Mouse (Mus musculus): ENCODE results near the gene Cyren. TPM values are rescaled to one million over a fixed set of nuclear protein-coding genes. Genes with fewer than 3 reads are reported as not detected.

Gene Cyren
- 1 to 10 TPM; 4.0 to 5.1 TPM for total RNA-seq (2021)

DNA sequence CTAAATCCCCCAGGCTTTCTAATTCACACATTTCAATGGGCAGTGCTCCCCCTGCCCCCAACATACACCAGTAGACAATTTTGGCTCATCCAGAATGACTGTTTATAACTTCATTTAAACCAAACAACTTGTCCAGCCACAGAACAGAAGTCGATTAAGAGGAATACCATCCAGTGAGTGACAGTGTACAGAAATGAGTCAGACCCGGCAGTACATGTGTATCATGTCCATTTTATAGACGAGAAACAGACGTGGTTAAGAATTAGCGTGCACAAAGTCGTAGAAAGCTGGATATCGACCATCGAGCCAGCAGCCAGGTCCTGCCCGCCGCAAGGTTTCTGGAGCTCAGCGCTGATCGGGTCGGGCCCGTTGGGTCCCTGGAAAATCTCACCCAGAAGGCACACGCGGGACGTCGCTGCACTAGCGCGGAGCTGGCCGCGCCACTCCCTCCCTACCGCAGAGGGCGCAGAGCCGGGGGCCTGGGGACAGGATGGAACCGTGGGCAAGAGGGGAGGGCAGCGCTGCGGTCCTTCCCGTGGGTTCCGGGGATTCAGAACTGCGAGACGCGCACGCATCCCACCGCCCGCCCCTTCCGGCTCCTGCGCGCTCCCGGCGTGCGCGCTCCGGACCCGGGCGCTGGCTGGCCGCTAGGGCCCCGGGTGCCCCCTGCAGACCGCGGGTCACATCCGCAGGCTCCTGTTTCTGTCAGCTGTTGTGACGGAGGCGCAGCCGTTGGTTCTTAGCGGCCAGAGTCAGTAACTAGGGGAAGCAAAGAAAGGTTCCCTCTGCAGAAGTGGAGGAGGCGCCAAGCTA is at the start of gene Cyren:
Gene Cyren, minus strand, starts transcription at position 552 of the 813 bp plus-strand sequence.
- DNase-seq (ENCODE audit: low spot score in 2 of 2), result peak; percentile 89 to 91
- intact Hi-C loops (cut with DNase I), result loop anchor here (2.0 to 10.0 kb wide), 3 partner anchors 35 to 363 kb away; partner anchors contain the start of genes Agbl3 and Wdr91

DNA sequence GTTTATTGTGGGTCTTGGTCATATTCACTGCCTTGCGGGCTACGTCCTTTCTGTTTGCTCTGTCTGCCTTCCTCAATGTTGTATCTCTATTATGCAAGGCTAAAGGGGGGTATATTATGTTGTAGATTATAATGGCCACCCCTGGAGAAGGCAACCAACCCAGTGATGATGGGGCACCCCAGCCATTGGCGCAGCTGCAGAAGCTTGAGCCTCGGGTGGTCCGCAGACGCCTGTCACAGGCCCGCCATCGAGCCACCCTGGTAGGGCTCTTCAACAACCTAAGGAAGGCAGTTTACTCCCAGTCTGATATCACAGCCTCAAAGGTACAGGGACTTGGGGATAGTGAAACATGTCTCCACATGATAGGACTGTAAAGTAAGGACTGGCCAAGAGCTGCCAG is 49.7 kb upstream of the Cyren start:
- DNase-seq (ENCODE audit: low spot score in 2 of 2), result no peak
- intact Hi-C loops (cut with DNase I), result no loop called here

DNA sequence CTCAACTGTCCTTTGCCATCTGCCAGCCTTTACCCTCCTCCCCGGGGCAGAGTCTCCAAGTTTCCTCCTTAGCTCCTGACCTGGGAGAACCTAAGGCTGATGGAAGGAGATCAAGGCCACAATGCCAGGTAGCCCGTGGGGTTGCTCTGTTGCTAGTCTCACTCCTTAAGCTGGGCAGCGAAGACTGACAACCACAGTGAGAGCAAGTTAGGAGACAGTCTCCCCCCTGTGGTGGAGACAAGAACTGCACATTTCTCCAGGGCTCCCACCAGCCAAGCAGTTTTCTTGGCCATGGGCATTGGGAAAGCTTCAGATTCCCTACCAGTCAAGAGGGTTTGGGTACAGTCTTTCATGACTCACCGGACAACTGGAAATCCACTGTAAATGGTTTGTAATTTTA is 49.3 kb upstream of the Cyren start:
- intact Hi-C loops (cut with DNase I), result no loop called here
- DNase-seq (ENCODE audit: low spot score in 2 of 2), result peak; percentile 49 to 66

GRCm38 (mm10) chr6:34921941-34922340 is 44.1 kb upstream of the Cyren start:
- DNase-seq (ENCODE audit: low spot score in 2 of 2), result no peak

DNA sequence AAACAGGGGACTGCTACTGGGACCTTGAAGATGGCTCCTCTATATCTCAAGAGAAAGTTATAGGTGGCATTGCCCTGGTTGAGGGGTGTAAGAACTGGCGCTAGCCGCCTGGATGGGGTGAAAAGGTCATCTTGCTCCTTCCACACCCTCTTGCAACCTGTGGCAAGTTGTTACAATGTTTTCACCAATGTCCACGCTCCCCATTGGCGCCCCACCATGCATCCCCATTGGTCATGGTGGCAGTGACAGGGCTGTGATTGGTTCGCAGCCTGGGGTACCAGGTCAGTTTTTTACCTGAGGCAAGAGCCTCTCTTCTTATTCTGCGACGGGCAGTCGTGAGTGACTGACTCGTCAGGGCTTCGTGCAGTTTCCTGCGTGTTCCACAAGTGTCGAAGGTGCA is 42.8 kb upstream of the Cyren start:
- DNase-seq (ENCODE audit: low spot score in 2 of 2), result no peak
- intact Hi-C loops (cut with DNase I), result no loop called here

More at GRCm38 (mm10) chr6:34921941-34922340, 44.1 kb upstream of the Cyren start:
- intact Hi-C loops (cut with DNase I), result no loop called here

DNA sequence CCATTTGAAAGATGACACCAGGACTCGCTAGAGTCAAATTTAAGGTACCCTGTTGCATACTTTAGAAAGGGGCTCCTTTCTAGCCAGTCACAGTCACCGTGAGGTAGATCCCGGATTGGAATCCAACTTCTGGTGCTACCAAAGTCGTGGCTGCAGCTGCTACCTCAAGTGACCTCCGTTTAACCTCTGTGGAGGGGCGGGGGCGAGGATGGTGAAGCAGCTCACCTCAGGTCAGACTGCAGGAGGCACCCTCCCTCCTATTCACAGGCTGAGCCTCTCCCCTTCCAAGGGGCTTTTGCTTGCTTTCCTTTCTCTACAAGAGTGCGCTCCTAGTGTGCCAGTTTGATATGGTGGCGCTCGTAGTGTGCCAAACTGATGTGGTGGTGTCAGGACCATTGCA is 42.1 kb upstream of the Cyren start, which contains the start of gene Stra8:
Gene Stra8, plus strand, starts transcription at position 208 of the 400 bp plus-strand sequence.
- intact Hi-C loops (cut with DNase I), result no loop called here
- no peak for DNase-seq (ENCODE audit: low spot score in 2 of 2)

DNA sequence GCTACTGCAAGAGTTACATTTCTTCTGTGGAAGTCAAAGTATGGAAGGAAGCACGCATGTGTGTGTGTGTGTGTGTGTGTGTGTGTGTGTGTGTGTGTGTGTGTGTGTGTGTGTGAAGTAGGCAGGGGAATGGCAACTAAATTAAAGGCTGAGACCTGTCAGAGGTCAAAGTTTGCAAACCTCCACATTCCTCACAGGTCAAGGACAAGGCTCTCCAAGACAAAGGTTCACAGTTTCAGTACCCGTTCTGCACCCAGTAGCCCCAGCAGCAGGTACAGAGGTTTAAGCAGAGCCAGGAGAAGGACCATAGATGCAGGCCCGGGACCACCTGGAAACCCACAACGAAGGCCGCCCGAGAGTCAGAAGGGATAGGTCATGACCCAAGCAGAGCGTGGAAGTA is 41.3 kb upstream of the Cyren start:
- intact Hi-C loops (cut with DNase I), result no loop called here
- DNase-seq (ENCODE audit: low spot score in 2 of 2), result no peak

DNA sequence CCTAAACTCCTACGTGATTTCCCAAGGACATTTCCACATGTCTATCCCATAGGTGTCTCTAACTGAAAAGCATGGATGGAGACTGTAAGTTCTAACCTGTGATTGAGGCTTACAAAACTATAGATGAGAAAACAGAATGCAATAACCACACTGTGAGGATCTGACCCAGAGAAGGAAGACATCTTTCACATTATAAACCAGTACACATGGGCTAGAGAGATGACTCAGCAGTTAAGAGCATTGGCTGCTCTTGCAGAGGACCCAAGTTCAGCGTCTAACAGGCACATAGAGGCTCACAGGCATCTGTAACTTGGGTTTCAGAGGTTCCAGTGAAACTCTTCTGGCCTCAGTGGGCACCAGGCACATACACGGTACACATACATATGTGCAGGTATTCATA is 36.6 kb upstream of the Cyren start:
- DNase-seq (ENCODE audit: low spot score in 2 of 2), result no peak
- intact Hi-C loops (cut with DNase I), result loop anchor here (5.0 kb wide), 1 partner anchor 37 kb away; the partner anchor contains the start of gene Cyren

- no peak for DNase-seq (ENCODE audit: low spot score in 2 of 2)
- intact Hi-C loops (cut with DNase I), result loop anchor here (5.0 kb wide), 1 partner anchor 36 kb away; the partner anchor contains the start of gene Cyren
Measured at GRCm38 (mm10) chr6:34913341-34914040, 35.6 kb upstream of the Cyren start.

- peak; percentile 91 to 92 for DNase-seq (ENCODE audit: low spot score in 2 of 2)
- intact Hi-C loops (cut with DNase I), result loop anchor here (5.0 kb wide), 1 partner anchor 33 kb away; the partner anchor contains the start of gene Cyren
Measured at GRCm38 (mm10) chr6:34910371-34911219, 32.7 kb upstream of the Cyren start, which contains the start of gene Wdr91. Gene Wdr91 (minus strand): TSS chr6:34910876.

DNA sequence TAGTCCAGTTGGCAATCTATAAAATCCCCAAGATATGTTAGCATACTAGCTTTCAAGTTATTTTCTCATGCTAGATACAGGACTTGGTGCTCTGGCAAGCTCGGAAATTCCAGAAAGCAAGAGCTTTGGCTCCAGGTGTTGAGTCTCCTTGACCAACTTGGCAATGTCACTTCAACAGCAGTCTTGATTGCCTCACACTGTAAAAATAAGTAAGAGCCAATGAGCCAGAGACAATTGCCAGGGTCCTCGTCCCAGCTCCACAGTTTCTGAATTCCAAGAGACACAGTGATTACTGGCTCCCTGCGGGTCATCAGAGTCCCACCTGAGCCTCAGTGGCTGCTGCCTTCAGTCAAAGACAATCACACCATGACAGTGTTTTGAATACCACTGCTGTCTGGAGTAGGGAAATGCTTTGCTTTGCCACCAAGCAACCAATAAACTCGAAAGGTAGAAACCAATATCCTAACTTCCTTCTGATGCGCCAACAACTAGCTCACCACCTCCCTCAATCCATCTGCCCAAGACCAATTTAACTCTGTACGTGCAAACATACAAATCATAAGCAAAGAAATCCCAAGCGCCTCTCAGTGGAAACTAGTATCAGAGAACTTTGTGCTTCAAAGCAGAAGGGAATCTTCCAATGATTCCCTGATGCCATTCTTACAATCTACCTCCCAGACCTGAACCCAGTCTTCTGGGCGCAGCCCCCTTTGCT is 31.9 kb upstream of the Cyren start:
- intact Hi-C loops (cut with DNase I), result loop anchor here (5.0 kb wide), 1 partner anchor 32 kb away; the partner anchor contains the start of gene Cyren
- no peak for DNase-seq (ENCODE audit: low spot score in 2 of 2)

GRCm38 (mm10) chr6:34907696-34908260 is 29.9 kb upstream of the Cyren start:
- no peak for DNase-seq (ENCODE audit: low spot score in 2 of 2)
- intact Hi-C loops (cut with DNase I), result no loop called here

- intact Hi-C loops (cut with DNase I), result no loop called here
- no peak for DNase-seq (ENCODE audit: low spot score in 2 of 2)
Measured at GRCm38 (mm10) chr6:34907121-34907614, 29.3 kb upstream of the Cyren start.

- intact Hi-C loops (cut with DNase I), result no loop called here
- no peak for DNase-seq (ENCODE audit: low spot score in 2 of 2)
Measured at GRCm38 (mm10) chr6:34906661-34907060, 28.8 kb upstream of the Cyren start.

DNA sequence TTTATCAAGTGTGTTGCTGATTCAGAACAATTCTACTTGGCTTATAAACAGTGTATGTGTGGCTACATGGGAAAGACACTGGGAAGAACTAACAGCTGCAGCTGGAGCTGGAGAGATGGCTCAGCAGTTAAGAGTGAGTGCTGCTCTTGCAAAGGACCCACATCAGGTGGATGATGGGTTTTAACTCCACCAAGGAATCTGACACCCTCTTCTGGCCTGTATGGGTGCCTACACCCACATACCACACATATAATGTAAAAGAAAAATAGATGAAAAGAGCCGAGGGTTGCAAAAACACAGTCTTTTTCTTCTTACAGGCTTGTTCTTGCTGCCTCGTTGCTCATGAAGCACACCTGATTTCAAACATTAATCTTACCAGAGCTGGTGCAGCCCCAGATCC is 28.3 kb upstream of the Cyren start:
- intact Hi-C loops (cut with DNase I), result no loop called here
- DNase-seq (ENCODE audit: low spot score in 2 of 2), result no peak

DNA sequence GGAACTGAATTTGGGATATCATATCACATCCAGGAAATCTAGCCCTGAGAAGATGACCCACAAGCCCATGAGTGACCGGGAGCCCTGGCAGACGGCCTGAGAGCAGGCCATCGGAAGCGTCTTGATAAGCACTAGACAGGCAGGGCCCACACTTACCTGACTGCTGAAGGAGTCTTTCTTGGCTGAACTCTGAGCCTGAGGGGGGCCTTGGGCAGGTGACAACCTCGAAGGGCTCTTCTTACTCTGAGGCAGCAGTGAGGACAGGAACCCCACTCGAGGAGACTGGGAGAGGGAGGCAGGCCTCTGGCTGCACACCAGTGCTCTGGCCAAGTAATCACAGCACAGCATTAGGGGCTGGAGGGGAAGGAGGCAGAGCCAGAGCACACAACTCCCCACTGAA is 26.5 kb upstream of the Cyren start:
- intact Hi-C loops (cut with DNase I), result no loop called here
- no peak for DNase-seq (ENCODE audit: low spot score in 2 of 2)

GRCm38 (mm10) chr6:34903851-34904250 is 26.0 kb upstream of the Cyren start:
- intact Hi-C loops (cut with DNase I), result no loop called here
- no peak for DNase-seq (ENCODE audit: low spot score in 2 of 2)

GRCm38 (mm10) chr6:34903441-34903840 is 25.6 kb upstream of the Cyren start:
- intact Hi-C loops (cut with DNase I), result no loop called here

More at GRCm38 (mm10) chr6:34903441-34903840, 25.6 kb upstream of the Cyren start:
- DNase-seq (ENCODE audit: low spot score in 2 of 2), result no peak
